Mouse (Mus musculus) CH12.LX (cell line): ENCODE data around the gene Mipep.

Source experiments
- CHD2 ChIP-seq: IDR thresholded peaks from 2 replicates; pipeline ENCODE4 v1.6.1; 2011; ENCODE audit warnings: low read length, improper control_type of control experiment
- CTCF ChIP-seq, 2 experiments: IDR thresholded peaks in 1 of 2; conservative IDR thresholded peaks in 1 of 2; 2 replicates each; pipeline ENCODE4 v1.5.1; 2011 to 2012; ENCODE audit warnings: low read depth in 2 of 2, low read length in 2 of 2, improper control_type of control experiment in 1 of 2, inconsistent platforms in 1 of 2, mild to moderate bottlenecking in 1 of 2, moderate library complexity in 1 of 2
- E2F4 ChIP-seq: IDR thresholded peaks from 2 replicates; pipeline ENCODE4 v1.6.1; 2011; ENCODE audit warnings: low read depth, low read length, improper control_type of control experiment; ENCODE audit not compliant: insufficient replicate concordance
- EP300 ChIP-seq: IDR thresholded peaks from 2 replicates; pipeline ENCODE4 v1.6.1; 2011; ENCODE audit warnings: low read length, improper control_type of control experiment
- JUN ChIP-seq: IDR thresholded peaks from 2 replicates; pipeline ENCODE4 v1.6.1; 2011; ENCODE audit warnings: low read depth, mild to moderate bottlenecking, low read length, improper control_type of control experiment, moderate library complexity; ENCODE audit not compliant: insufficient read depth
- JUND ChIP-seq: conservative IDR thresholded peaks from 2 replicates; pipeline ENCODE4 v1.6.1; 2011; ENCODE audit warnings: low read depth, low read length, improper control_type of control experiment
- MAZ ChIP-seq: IDR thresholded peaks from 2 replicates; pipeline ENCODE4 v1.6.1; 2012; ENCODE audit warnings: low read depth, mild to moderate bottlenecking, inconsistent platforms, low read length, improper control_type of control experiment, moderate library complexity
- MEF2A ChIP-seq: IDR thresholded peaks from 2 replicates; pipeline ENCODE4 v1.6.1; 2014; ENCODE audit warnings: low read depth, mild to moderate bottlenecking, inconsistent platforms, low read length, improper control_type of control experiment, borderline replicate concordance
- MXI1 ChIP-seq: IDR thresholded peaks from 2 replicates; pipeline ENCODE4 v1.6.1; 2011; ENCODE audit warnings: mild to moderate bottlenecking, low read depth, low read length, improper control_type of control experiment
- NELFE ChIP-seq: IDR thresholded peaks from 2 replicates; pipeline ENCODE4 v1.6.1; 2011; ENCODE audit warnings: low read depth, low read length, improper control_type of control experiment
- POLR2A ChIP-seq: IDR thresholded peaks from 2 replicates; pipeline ENCODE4 v1.6.1; 2011; ENCODE audit warnings: low read depth, mild to moderate bottlenecking, improper control_type of control experiment, low read length
- POLR2AphosphoS2 ChIP-seq: IDR thresholded peaks from 2 replicates; pipeline ENCODE4 v1.6.1; 2011; ENCODE audit warnings: low read depth, low read length, improper control_type of control experiment
- USF1 ChIP-seq: IDR thresholded peaks from 2 replicates; pipeline ENCODE4 v1.6.1; 2014; ENCODE audit warnings: low read depth, mild to moderate bottlenecking, inconsistent platforms, low read length, improper control_type of control experiment

- TF ChIP-seq POLR2AphosphoS2 = no peak
- no peak for TF ChIP-seq POLR2A
- no peak for TF ChIP-seq MXI1
- TF ChIP-seq USF1 = no peak
- no peak for TF ChIP-seq MEF2A
- TF ChIP-seq CHD2 = no peak
- no peak for TF ChIP-seq E2F4
- TF ChIP-seq JUND = no peak
- no peak for TF ChIP-seq EP300
- no peak for TF ChIP-seq MAZ
- TF ChIP-seq NELFE = no peak
- no peak for TF ChIP-seq CTCF (conservative IDR thresholded peaks at IDR 0.05 in 1 of 2, IDR thresholded peaks at IDR 0.05 in 1 of 2; ENCODE audit: low read depth in 2 of 2, low read length in 2 of 2)
- no peak for TF ChIP-seq JUN
Measured at GRCm38 (mm10) chr14:60904501-60904900, 120.1 kb downstream of the Mipep start.
